Mouse (Mus musculus) neural tube, embryonic 14.5 days (tissue): ENCODE results near the gene Wdr90. TPM values are rescaled to one million over a fixed set of nuclear protein-coding genes. Genes with fewer than 3 reads are reported as not detected.

Experiments
- ATAC-seq: fragments of 200-750 bp; cut with Nextera tagmentation; 2 replicates; pipeline ENCODE4 v1.8.0; 2017; ENCODE audit warnings: low read depth, mild to moderate bottlenecking, moderate TSS enrichment, moderate library complexity
- H3K27ac ChIP-seq: fragments of 300-500 bp; sonication (generic); 2 replicates; pipeline ENCODE4 v1.5.1; 2014; ENCODE audit warnings: low read depth, mild to moderate bottlenecking, control low read depth, low read length, moderate library complexity, mixed read lengths
- H3K27me3 ChIP-seq: fragments of 300-500 bp; sonication (generic); 2 replicates; pipeline ENCODE4 v1.6.1; 2014; ENCODE audit warnings: low read length; ENCODE audit not compliant: control insufficient read depth, insufficient read depth
- H3K36me3 ChIP-seq: fragments of 300-500 bp; sonication (generic); 2 replicates; pipeline ENCODE4 v1.6.1; 2014; ENCODE audit warnings: low read length, mixed read lengths; ENCODE audit not compliant: control insufficient read depth, insufficient read depth
- H3K4me1 ChIP-seq: fragments of 300-500 bp; sonication (generic); 2 replicates; pipeline ENCODE4 v1.6.1; 2014; ENCODE audit warnings: low read length; ENCODE audit not compliant: control insufficient read depth, insufficient read depth
- H3K4me2 ChIP-seq: fragments of 300-500 bp; sonication (generic); 2 replicates; pipeline ENCODE4 v1.6.1; 2014; ENCODE audit warnings: mild to moderate bottlenecking, low read depth, low read length, control low read depth
- H3K4me3 ChIP-seq: fragments of 300-500 bp; sonication (generic); 2 replicates; pipeline ENCODE4 v1.5.1; 2014; ENCODE audit warnings: low read depth, low read length, control low read depth, mixed read lengths
- H3K9ac ChIP-seq: fragments of 300-500 bp; sonication (generic); replicated peaks from 2 replicates; pipeline ENCODE4 v1.6.1; 2014; ENCODE audit warnings: low read depth, mild to moderate bottlenecking, control low read depth, low read length, mixed read lengths
- H3K9me3 ChIP-seq: fragments of 300-500 bp; sonication (generic); 2 replicates; pipeline ENCODE4 v1.6.1; 2016; ENCODE audit warnings: low read length; ENCODE audit not compliant: control insufficient read depth
- WGBS: fragments of 180-500 bp; shearing (Covaris S2); extraction: QIAGEN DNeasy Blood & Tissue Kit; methylation state at CpG from one replicate; pipeline ENCODE4 v1.1.7; 2014; 5-methylcytosine and 5-hydroxymethylcytosine counted together
- polyA plus RNA-seq: library from polyadenylated mRNA; unstranded; fragments of >200 nt; fragmentation: Nextera tagmentation; extraction: Ambion mirVana; gene quantifications from 2 replicates; pipeline ENCODE4 v1.2.1, GENCODE M21; 2014

The Wdr90 gene
- polyA plus RNA-seq, 1 experiment from 2014 or later: 12.1 TPM

DNA sequence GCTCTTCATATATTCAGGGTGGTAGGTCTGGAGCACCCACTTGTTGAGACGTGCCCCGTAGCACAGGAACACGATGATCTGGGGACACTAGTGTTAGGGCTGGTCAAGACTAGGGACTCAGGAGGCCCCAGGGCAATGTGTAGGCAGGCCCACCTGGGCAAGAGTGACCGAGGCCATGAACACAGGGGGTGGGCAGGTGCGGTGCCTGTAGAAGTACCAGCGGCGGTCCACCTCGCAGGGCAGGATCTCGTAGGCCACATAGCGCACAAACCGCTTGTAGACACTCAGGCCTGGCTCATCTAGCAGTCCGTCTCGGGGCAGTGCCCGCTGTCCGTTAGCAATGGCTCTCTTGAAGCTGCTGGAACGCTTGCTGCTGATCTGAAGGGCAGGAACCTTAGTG lies 25.5 kb downstream of the Wdr90 start:
- ATAC-seq: no peak
- Histone ChIP-seq H3K4me3 (0 out of 2 replicates have a peak overlapping the region, but pooled peaks have one; percentile 9), H3K9me3 (no peaks in the 10 kb centered on the region), H3K27me3 (no peaks in the 10 kb centered on the region), H3K27ac (no peak overlapping the region), H3K4me1 (peaks cover 55% of the 10 kb centered on the region), H3K9ac (peak overlapping the region; percentile 73; the same call in 1 of the 2 replicates), H3K36me3 (peaks cover 22% of the 10 kb centered on the region), H3K4me2 (peak overlapping the region; percentile 72)
- WGBS: 94% methylated on average over 16 of the region's 16 CpGs

DNA sequence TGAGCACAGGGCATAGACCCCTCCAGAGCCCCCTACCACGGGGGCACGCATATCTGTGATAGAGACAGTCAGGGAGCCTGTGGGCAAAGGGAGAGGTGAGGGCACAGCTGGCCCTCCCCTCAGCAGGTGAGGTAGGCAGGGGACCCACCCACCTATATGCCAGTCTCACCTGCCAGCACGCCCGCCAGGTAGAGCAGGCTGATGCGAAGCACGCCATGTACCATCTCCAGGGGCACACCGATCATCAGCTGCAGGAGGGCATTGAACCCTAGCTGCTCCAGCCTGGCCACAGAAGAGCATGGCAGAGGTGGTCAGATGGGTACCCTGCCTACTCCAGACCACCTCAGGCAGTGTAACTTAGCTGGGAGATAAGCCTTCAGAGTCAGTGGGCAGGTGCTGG lies 26.0 kb downstream of the Wdr90 start:
- H3K4me3 ChIP-seq: 0 out of 2 replicates have a peak overlapping the region, but pooled peaks have one; percentile 9
- no peaks in the 10 kb centered on the region for H3K27me3 ChIP-seq
- no peak for ATAC-seq
- no peak overlapping the region for H3K9ac ChIP-seq
- H3K27ac ChIP-seq: no peak overlapping the region
- no peaks in the 10 kb centered on the region for H3K9me3 ChIP-seq
- 95% methylated on average over 7 of the region's 7 CpGs for WGBS
- H3K4me2 ChIP-seq: peak overlapping the region; percentile 90
- H3K36me3 ChIP-seq: peaks cover 22% of the 10 kb centered on the region
- H3K4me1 ChIP-seq: peaks cover 59% of the 10 kb centered on the region

DNA sequence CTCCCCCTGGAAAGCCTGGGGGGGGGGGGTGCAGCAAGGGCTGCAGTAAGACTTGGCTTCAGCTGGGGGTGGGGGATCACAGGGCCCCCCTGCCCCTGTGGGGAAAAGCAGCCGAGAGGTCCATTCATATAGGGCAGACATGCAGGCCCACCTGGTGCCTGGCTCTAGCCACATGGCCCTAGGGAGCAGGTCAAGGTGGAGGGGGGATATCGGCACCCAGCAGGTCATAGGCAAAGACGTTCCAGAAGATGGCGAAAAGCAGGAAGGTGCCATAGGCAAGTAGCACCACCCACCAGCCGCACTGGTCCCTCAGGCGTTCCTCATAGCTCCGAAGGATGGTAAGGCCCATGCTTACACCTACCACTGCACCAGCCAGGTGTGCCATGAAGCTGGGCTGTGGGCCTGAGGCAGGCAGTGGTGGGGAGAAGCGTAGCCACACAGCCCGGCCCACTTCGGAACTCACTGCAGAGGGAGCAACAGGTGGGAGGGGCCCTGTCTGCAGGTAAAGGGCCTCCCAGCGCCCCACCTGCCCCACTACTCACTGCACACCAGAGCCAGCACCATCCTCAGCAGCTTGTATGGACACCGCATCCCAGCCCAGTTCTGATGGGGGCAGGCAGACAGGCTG lies 26.6 kb downstream of the Wdr90 start:
- Histone ChIP-seq H3K4me1 (peaks cover 64% of the 10 kb centered on the region), H3K9ac (peak overlapping the region; percentile 76), H3K27ac (no peak overlapping the region), H3K36me3 (peaks cover 20% of the 10 kb centered on the region), H3K27me3 (no peaks in the 10 kb centered on the region), H3K9me3 (no peaks in the 10 kb centered on the region), H3K4me2 (peak overlapping the region; percentile 90), H3K4me3 (peak overlapping the region; percentile 82; the same call in 1 of the 2 replicates)
- 93% methylated on average over 12 of the region's 12 CpGs for WGBS
- ATAC-seq: no peak

DNA sequence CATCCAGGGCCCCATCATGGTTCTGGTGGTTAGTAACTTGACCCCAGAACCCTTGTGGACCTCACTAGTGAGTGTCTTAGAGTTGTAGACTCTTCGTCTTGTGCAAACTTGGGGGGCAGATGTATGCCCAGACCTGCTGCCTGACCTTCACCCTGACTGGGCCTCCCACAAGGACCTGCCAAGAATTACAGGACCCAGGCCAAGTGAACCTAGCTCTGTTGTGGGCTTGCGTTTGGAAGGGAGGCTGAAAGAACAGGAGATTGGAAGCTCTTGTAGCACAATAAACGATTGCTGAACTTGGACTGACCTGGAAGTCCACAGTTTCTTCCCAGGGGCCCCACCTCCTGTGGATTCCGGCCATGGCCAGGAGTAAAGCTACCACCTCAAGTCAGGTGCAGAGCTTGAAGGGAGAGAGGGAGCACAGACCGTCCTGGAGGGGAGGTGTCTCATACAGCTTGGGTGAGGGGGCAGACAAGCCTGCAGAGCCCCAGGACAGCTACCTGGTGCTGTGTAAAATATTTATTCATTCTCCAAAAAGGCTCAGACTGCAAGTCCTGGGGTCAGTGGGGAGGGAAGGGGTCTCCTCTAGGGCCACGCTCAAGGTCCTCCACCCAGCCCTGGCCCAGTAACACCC lies 27.2 kb downstream of the Wdr90 start:
- WGBS: 59% methylated on average over 6 of the region's 6 CpGs

DNA sequence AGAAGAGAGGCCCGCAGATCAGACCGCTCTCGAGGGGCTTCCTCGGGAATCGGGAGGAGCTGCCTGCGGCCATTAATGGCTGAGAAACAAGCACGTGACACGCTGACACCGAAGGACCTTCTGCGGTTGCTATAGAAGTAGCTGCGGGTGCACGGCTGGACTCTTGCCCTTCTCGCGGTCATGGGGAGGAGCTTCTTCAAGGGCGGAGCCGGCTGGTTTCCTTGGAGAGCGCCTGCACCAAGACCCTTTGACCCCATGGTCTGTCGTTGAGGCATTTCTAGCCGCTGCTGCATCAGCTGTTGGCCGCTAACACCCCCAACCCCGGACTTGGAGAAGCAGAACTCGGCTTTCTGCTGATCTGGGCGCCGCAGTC lies 28.0 kb downstream of the Wdr90 start, which contains the start of gene Stub1:
Gene Stub1 (minus strand): TSS at position 114 of the 373 bp plus-strand sequence.
- Histone ChIP-seq H3K9me3 (no peaks in the 10 kb centered on the region), H3K27me3 (no peaks in the 10 kb centered on the region), H3K27ac (peak within 1 kb of the TSS; percentile 93), H3K36me3 (peaks cover 16% of the 10 kb centered on the region), H3K4me1 (peaks cover 71% of the 10 kb centered on the region), H3K9ac (peak within 1 kb of the TSS; percentile 76), H3K4me2 (peak within 1 kb of the TSS; percentile 90), H3K4me3 (peak within 1 kb of the TSS; percentile 82)
- ATAC-seq: peak; percentile 57
- WGBS: under 1% methylated on average over 24 of the region's 24 CpGs

More for the DNA sequence above, 27.2 kb downstream of the Wdr90 start:
- Histone ChIP-seq H3K4me1 (peaks cover 69% of the 10 kb centered on the region), H3K4me3 (peak overlapping the region; percentile 82), H3K27me3 (no peaks in the 10 kb centered on the region), H3K4me2 (peak overlapping the region; percentile 90), H3K9ac (peak overlapping the region; percentile 76), H3K36me3 (peaks cover 16% of the 10 kb centered on the region), H3K27ac (peak overlapping the region; percentile 93; the same call in 1 of the 2 replicates), H3K9me3 (no peaks in the 10 kb centered on the region)
- ATAC-seq: no peak

DNA sequence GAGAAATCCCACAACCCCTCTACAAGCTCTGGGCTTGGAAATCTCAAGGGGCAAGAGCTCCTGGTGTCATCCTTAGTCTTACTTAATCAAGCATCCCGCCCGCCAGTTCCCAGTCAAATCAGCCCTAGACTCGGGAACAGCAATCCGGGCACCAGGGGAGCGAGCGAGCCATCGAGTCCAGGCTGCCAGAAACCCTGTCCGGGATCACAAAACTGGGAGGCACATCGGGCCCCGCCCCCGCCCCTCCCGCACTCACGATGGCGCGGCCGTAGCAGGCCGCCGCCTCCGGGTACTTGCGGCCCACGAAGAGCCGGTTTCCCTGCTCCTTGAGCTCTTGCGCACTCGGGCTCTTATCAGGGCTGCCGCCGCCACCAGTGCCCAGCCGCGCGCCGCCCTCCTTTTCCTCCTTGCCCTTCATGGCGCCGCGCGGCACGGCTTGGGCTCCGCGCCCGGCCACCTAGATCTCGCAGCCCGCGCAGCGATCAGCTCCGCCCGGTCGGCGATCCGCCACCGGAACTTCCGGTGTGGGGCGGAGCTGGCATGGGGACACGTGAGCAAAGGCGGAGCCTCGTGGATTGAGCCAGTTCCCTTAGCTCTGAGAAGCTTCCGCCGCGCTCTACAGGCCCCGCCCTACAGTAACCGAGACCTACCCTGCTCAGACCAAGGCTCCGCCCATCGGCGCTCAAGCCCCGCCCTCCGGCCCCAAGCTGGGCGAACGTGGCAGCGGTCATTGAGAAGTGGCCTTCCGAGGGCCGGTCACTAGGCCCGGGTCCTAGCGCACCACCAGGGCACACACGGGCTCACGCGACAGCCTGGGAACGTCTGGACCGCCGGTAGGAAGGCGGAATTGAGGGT lies 28.6 kb downstream of the Wdr90 start:
- Histone ChIP-seq H3K4me2 (peak overlapping the region; percentile 90), H3K27ac (peak overlapping the region; percentile 93), H3K9me3 (no peaks in the 10 kb centered on the region), H3K9ac (peak overlapping the region; percentile 76), H3K4me3 (peak overlapping the region; percentile 82), H3K4me1 (peaks cover 77% of the 10 kb centered on the region), H3K27me3 (no peaks in the 10 kb centered on the region), H3K36me3 (peaks cover 17% of the 10 kb centered on the region)
- peak; percentile 90 for ATAC-seq
- under 1% methylated on average over 67 of the region's 77 CpGs for WGBS

DNA sequence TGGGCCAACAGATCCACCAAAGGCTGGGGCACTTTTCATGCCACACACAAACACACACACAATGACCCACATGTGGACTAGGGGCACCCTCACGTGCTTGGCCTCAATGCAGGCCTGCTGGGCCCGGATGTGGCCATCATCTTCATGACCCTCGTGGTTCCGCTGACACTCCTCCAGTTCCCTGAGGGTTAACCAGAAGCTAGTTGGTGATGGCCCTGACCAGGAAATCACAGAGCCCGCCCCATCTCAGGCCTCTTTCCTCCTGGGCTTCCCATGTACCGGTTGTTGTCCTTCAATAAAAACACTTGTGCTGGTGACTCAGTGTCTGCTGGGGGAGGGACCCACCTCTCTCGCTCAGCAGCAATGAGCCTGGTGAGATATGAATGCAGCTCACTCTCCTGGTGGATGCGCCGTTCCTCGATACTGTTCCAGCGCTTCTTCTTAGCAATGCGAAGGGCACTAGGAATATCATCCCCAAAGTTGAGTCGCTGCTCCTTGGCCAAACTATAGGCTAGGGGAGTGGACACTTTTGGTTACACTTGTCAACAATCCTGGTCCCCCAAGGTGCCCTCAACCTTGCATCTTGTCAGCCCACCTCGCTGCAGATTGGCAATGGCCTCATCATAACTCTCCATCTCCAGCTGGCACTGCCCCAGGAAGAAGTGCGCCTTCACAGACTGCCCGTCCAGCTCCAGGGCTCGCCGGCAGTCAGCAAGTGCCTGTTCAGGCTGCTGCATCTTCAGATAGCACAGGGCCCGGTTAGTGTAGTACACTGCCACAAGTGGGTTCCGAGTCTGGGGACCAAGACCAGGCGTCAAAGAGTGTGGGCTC lies 29.6 kb downstream of the Wdr90 start:
- no peak overlapping the region for H3K27ac ChIP-seq
- no peaks in the 10 kb centered on the region for H3K9me3 ChIP-seq
- ATAC-seq: no peak
- H3K4me1 ChIP-seq: peaks cover 71% of the 10 kb centered on the region
- no peaks in the 10 kb centered on the region for H3K27me3 ChIP-seq
- WGBS: 66% methylated on average over 21 of the region's 21 CpGs
- peak overlapping the region; percentile 90 for H3K4me2 ChIP-seq
- peak overlapping the region; percentile 82 for H3K4me3 ChIP-seq
- peaks cover 20% of the 10 kb centered on the region for H3K36me3 ChIP-seq
- peak overlapping the region; percentile 76 for H3K9ac ChIP-seq

DNA sequence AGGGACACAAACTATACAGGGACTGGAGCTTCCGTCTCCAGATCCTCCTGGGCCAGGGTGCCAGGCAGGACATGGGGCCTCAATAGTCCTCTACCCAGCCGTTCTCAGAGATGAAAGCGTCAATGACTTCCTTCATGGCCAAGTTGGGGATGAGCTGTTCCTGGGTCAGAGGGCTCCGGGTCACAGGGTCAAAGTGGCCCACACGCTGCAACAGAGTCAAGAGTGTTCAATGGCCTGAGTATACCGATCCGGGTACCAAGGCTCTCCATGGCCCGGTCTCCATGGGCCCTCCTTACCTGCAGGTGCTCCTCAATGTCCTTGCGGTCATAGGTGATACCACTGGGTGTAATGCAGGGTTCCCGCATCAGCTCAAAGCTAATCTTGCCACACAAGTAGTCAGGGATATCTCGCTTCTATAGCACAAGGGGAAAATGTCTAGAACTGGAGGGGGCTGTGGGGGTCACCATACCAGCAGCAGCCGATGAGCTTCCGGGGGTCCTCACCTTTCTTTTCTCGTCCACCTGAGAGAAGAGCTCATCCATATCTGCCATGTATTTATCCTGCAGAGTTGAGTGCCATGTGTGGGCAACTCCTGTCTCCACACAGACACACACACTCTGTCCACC lies 30.4 kb downstream of the Wdr90 start:
- 89% methylated on average over 14 of the region's 14 CpGs for WGBS

More for the DNA sequence above, 30.4 kb downstream of the Wdr90 start:
- H3K4me1 ChIP-seq: peaks cover 63% of the 10 kb centered on the region
- ATAC-seq: no peak
- H3K4me2 ChIP-seq: peak overlapping the region; percentile 90; the same call in 1 of the 2 replicates
- no peak overlapping the region for H3K4me3 ChIP-seq
- H3K9ac ChIP-seq: no peak overlapping the region
- peaks cover 20% of the 10 kb centered on the region for H3K36me3 ChIP-seq
- H3K27ac ChIP-seq: no peak overlapping the region
- H3K9me3 ChIP-seq: no peaks in the 10 kb centered on the region
- H3K27me3 ChIP-seq: no peaks in the 10 kb centered on the region
